Mouse (Mus musculus) bone marrow macrophage, adult 2 months (primary cell): Measurements from ENCODE around the gene Soat2.

Source experiments
- CTCF ChIP-seq: IDR thresholded peaks from 2 replicates; pipeline ENCODE4 v1.5.1; 2012; ENCODE audit warnings: low read depth, mild to moderate bottlenecking, low read length, moderate library complexity
- POLR2A ChIP-seq: IDR thresholded peaks from 2 replicates; pipeline ENCODE4 v1.6.1; 2012; ENCODE audit warnings: mild to moderate bottlenecking, low read depth, low read length, borderline replicate concordance

GRCm38 (mm10) chr15:102175736-102176319 lies 25.5 kb downstream of the Soat2 start:
- TF ChIP-seq POLR2A (no peak), CTCF (no peak)
